Mouse (Mus musculus) ES-Bruce4 (cell line): ENCODE measurements around the gene Zfp784. TPM values are rescaled to one million over a fixed set of nuclear protein-coding genes. Genes with fewer than 3 reads are reported as not detected.

Experiments used
- H3K27ac ChIP-seq: 2 replicates; pipeline ENCODE4 v1.5.1; 2012; ENCODE audit warnings: low read length, inconsistent platforms; ENCODE audit not compliant: insufficient read depth
- H3K27me3 ChIP-seq: 2 replicates; pipeline ENCODE4 v1.6.1; 2012; ENCODE audit warnings: mild to moderate bottlenecking, low read length, inconsistent platforms; ENCODE audit not compliant: control insufficient read depth, poor library complexity, insufficient read depth, severe bottlenecking
- H3K36me3 ChIP-seq: 2 replicates; pipeline ENCODE4 v1.6.1; 2012; ENCODE audit warnings: inconsistent platforms, mild to moderate bottlenecking, low read length, moderate library complexity; ENCODE audit not compliant: control insufficient read depth, poor library complexity, insufficient read depth, severe bottlenecking
- H3K4me1 ChIP-seq: one replicate; pipeline ENCODE4 v1.8.1; 2011; ENCODE audit warnings: low read length; ENCODE audit not compliant: control insufficient read depth, insufficient read depth
- H3K4me3 ChIP-seq: 2 replicates; pipeline ENCODE4 v1.5.1; 2011; ENCODE audit warnings: low read depth, mild to moderate bottlenecking, low read length
- H3K9ac ChIP-seq: 2 replicates; pipeline ENCODE4 v1.6.1; 2012; ENCODE audit warnings: low read depth, mild to moderate bottlenecking, inconsistent platforms; ENCODE audit not compliant: poor library complexity, severe bottlenecking
- H3K9me3 ChIP-seq: replicated peaks from 2 replicates; pipeline ENCODE4 v1.6.1; 2012; ENCODE audit warnings: mild to moderate bottlenecking, low read length, inconsistent platforms; ENCODE audit not compliant: control insufficient read depth, poor library complexity, insufficient read depth, severe bottlenecking
- CTCF ChIP-seq: IDR thresholded peaks from one replicate; pipeline ENCODE4 v1.8.1; 2011; ENCODE audit warnings: low read depth, low read length
- EP300 ChIP-seq: IDR thresholded peaks from 2 replicates; pipeline ENCODE4 v1.6.1; 2011; ENCODE audit warnings: low read depth, low read length; ENCODE audit not compliant: insufficient read depth
- POLR2A ChIP-seq: IDR thresholded peaks from one replicate; pipeline ENCODE4 v1.8.1; 2011; ENCODE audit warnings: low read length; ENCODE audit not compliant: insufficient read depth
- polyA plus RNA-seq: library from polyadenylated mRNA; stranded (reverse); fragments of >200 nt; gene quantifications from 2 replicates; pipeline ENCODE4 v1.2.4, GENCODE M21; 2011; ENCODE audit warnings: low read depth; ENCODE audit not compliant: missing spikeins, insufficient read depth, insufficient read length

The Zfp784 gene
- polyA plus RNA-seq, 1 experiment, result not detected

DNA sequence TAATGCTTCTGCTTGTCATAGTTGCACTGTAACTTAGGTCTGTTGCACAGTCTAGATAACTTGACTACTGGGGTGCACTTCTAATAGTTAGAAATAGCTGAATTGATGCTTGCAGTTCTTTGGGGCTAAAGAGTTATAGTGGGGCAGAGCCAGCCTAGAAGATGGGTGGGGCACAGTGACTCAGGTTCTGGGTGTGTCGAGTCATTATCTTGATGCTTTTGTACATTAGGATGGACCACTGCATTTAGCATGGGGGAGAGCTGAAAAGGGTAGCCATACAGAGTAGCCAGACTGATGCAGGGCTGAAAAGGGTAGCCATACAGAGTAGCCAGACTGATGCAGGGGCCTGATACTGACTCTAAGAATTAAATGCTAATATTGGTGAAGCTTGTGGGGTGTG lies 35.3 kb upstream of the Zfp784 start:
- Histone ChIP-seq H3K9me3 (no peaks in the 10 kb centered on the region), H3K9ac (no peak overlapping the region), H3K4me3 (no peak overlapping the region), H3K27ac (peak overlapping the region; percentile 38; the same call in 1 of the 2 replicates), H3K4me1 (no peaks in the 10 kb centered on the region), H3K36me3 (peaks cover 96% of the 10 kb centered on the region), H3K27me3 (no peaks in the 10 kb centered on the region)
- TF ChIP-seq POLR2A (no peak), CTCF (no peak)

GRCm38 (mm10) chr7:5064886-5065285 lies 26.6 kb upstream of the Zfp784 start:
- Histone ChIP-seq H3K27ac (no peak overlapping the region), H3K27me3 (no peaks in the 10 kb centered on the region), H3K9ac (peak overlapping the region; percentile 93), H3K9me3 (no peaks in the 10 kb centered on the region), H3K36me3 (peaks cover 30% of the 10 kb centered on the region), H3K4me1 (peaks cover 4% of the 10 kb centered on the region), H3K4me3 (no peak overlapping the region)
- TF ChIP-seq CTCF (no peak), POLR2A (no peak), EP300 (no peak)

GRCm38 (mm10) chr7:5062360-5063001 lies 24.2 kb upstream of the Zfp784 start:
- no peaks in the 10 kb centered on the region for H3K27me3 ChIP-seq
- H3K4me1 ChIP-seq, result peaks cover 8% of the 10 kb centered on the region
- TF ChIP-seq CTCF (no peak), POLR2A (no peak), EP300 (no peak)

GRCm38 (mm10) chr7:5061774-5062359 lies 23.6 kb upstream of the Zfp784 start, which contains the start of gene U2af2:
Gene U2af2, plus strand, starts transcription at chr7:5062143.
- H3K27ac ChIP-seq, result peak within 1 kb of the TSS; percentile 95
- no peaks in the 10 kb centered on the region for H3K27me3 ChIP-seq
- peaks cover 3% of the 10 kb centered on the region; the same call in 1 of the 2 replicates for H3K36me3 ChIP-seq
- no peak for TF ChIP-seq CTCF
- 0 out of 2 replicates have a peak, but pooled peaks have one; percentile 31 for TF ChIP-seq EP300
- TF ChIP-seq POLR2A, result no peak
- H3K4me3 ChIP-seq, result peak within 1 kb of the TSS; percentile 87
- peak within 1 kb of the TSS; percentile 93 for H3K9ac ChIP-seq
- peaks cover 10% of the 10 kb centered on the region for H3K4me1 ChIP-seq
- H3K9me3 ChIP-seq, result no peaks in the 10 kb centered on the region

More at GRCm38 (mm10) chr7:5062360-5063001, 24.2 kb upstream of the Zfp784 start:
- Histone ChIP-seq H3K27ac (peak overlapping the region; percentile 55), H3K9me3 (no peaks in the 10 kb centered on the region), H3K9ac (peak overlapping the region; percentile 93), H3K4me3 (peak overlapping the region; percentile 81), H3K36me3 (peaks cover 6% of the 10 kb centered on the region)

DNA sequence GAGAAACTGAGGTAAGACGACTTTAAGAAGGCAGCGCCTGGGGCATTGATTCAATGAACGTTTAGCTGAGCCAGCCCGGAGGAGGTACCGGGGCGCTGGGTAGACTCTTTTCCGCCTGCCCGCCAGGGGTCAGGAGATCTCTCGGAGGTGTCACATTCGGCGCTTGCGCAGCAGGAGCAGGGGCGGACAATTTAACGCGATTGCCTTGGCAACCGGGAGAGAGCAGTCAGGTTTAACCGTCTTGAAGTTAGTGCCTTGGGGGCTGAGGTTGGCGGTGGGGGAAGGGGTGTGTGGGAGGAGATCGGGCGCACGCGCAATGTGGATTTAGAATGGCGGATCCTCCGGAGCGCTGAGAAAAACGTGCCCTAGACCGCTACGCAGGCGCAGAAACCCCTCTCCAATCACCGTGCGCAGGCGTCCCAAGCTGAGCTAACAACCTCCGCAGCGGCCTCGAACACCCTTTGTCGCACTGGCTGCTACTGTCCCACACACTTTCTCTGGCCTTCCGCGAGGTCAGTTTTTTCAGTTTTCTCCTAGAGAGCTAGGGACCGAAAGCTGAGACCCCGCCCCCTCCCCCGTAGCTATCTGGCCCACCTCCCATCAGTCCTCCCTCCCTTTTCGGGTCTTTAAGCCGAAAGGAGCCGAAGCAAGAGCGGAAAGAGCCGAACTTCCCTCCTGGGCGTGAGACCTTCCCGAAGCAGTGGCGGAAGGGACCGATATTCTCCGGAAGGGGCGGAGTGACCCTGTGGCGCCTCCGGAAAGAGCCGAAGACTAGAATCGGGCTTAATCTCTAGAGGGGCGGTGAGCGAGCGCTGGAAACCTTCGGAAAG lies 22.9 kb upstream of the Zfp784 start:
- no peaks in the 10 kb centered on the region for H3K9me3 ChIP-seq
- H3K4me3 ChIP-seq, result peak overlapping the region; percentile 87
- H3K4me1 ChIP-seq, result peaks cover 9% of the 10 kb centered on the region
- H3K27me3 ChIP-seq, result no peaks in the 10 kb centered on the region
- H3K9ac ChIP-seq, result peak overlapping the region; percentile 93
- H3K36me3 ChIP-seq, result no peaks in the 10 kb centered on the region
- H3K27ac ChIP-seq, result peak overlapping the region; percentile 95
- peak; percentile 72; the same call in 1 of the 2 replicates for TF ChIP-seq EP300
- TF ChIP-seq CTCF, result peak; percentile 67
- TF ChIP-seq POLR2A, result no peak
